Comparison of ENCODE assay signal across 13 mouse cellular contexts in the genomic region with DNA sequence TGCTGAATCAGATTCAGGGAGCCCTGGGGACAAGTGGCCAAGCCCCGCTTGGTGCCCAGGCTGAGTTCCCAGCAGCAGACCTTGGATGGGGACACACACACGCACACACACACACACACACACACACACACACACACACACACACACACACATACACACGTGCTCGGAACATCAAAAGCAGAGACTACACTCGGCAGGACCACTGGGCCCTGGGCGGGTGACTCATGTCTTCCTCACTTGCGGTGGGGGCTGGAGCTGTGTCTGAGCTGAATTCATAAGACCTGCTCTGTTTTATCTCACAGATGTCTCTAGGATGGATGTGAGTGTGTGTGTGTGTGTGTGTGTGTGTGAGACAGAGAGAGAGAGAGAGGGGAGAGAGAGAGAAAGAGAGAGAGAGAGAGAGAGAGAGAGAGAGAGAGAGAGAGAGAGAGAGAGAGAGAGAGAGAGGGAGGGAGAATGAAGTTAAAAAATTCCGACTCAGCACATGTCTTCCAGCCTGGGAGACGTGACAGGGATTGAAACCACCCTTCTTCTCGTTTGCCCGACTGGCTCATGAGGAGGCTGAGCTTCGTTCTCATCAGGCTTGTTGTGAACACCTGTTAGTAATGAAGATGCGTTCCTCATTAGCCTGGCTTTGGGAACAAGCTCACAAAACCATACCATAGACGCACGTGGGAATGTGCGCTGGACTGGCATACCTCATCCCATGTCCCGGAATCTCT.
DNase-seq lines count a peak whose midpoint lies in the region; ATAC-seq lines count a peak whose summit lies in the region.
"Had no signal": no experiment of that assay in that cellular context is flagged by ENCODE, and none has a peak within 500 bp of the region (broad histone marks: within the 10 kb centered on the region; RNA-seq: fewer than 3 reads in every experiment).

No protein-coding gene starts in this region.

- no peaks in the 10 kb centered on the region for H3K27me3 ChIP-seq in hindbrain, embryonic 10.5 days (ENCODE audit: insufficient read depth, poor library complexity, severe bottlenecking)
- H3K27me3 ChIP-seq in hindbrain, embryonic 12.5 days: no peaks in the 10 kb centered on the region
- no peaks in the 10 kb centered on the region for H3K27me3 ChIP-seq in midbrain, embryonic 10.5 days (ENCODE audit: low read depth, poor library complexity, severe bottlenecking)
- no peaks in the 10 kb centered on the region for H3K27me3 ChIP-seq in midbrain, embryonic 16.5 days (ENCODE audit: control insufficient read depth, insufficient read depth, low read depth, low read length)
- H3K27me3 ChIP-seq in midbrain, embryonic 14.5 days (ENCODE audit: control insufficient read depth, insufficient read depth, low read length): no peaks in the 10 kb centered on the region
- H3K27me3 ChIP-seq in forebrain, embryonic 14.5 days (replicated peaks; ENCODE audit: control insufficient read depth, insufficient read depth, low read length): no peaks in the 10 kb centered on the region

- no peak overlapping the region for H3K4me3 ChIP-seq in hindbrain, embryonic 10.5 days
- no peak overlapping the region for H3K4me3 ChIP-seq in hindbrain, embryonic 12.5 days
- no peak overlapping the region for H3K4me3 ChIP-seq in midbrain, embryonic 10.5 days
- no peak overlapping the region for H3K4me3 ChIP-seq in midbrain, embryonic 16.5 days (ENCODE audit: low read depth, low read length)
- no peak overlapping the region for H3K4me3 ChIP-seq in midbrain, embryonic 14.5 days (replicated peaks; ENCODE audit: low read depth, low read length)
- no peak overlapping the region for H3K4me3 ChIP-seq in forebrain, embryonic 14.5 days (ENCODE audit: low read depth, low read length)

- peak overlapping the region; percentile 47; the same call in 1 of the 2 replicates for H3K27ac ChIP-seq in hindbrain, embryonic 10.5 days
- H3K27ac ChIP-seq in hindbrain, embryonic 12.5 days: no peak overlapping the region
- peak overlapping the region; percentile 39 for H3K27ac ChIP-seq in midbrain, embryonic 10.5 days (replicated peaks)
- no peak overlapping the region for H3K27ac ChIP-seq in midbrain, embryonic 16.5 days (ENCODE audit: low read length)
- 0 out of 2 replicates have a peak overlapping the region, but pooled peaks have one; percentile 45 for H3K27ac ChIP-seq in midbrain, embryonic 14.5 days (replicated peaks; ENCODE audit: low read depth, low read length)
- no peak overlapping the region for H3K27ac ChIP-seq in forebrain, embryonic 14.5 days (ENCODE audit: low read depth, low read length)

- 75% methylated on average over 17 of the region's 17 CpGs for WGBS in hindbrain, embryonic 10.5 days
- WGBS in hindbrain, embryonic 12.5 days: 64% methylated on average over 17 of the region's 17 CpGs
- 79% methylated on average over 17 of the region's 17 CpGs for WGBS in midbrain, embryonic 10.5 days
- WGBS in midbrain, embryonic 16.5 days: 63% methylated on average over 16 of the region's 17 CpGs
- WGBS in midbrain, embryonic 14.5 days: 67% methylated on average over 17 of the region's 17 CpGs
- 49% methylated on average over 17 of the region's 17 CpGs for WGBS in forebrain, embryonic 14.5 days

- H3K9me3 ChIP-seq in hindbrain, embryonic 10.5 days: no peaks in the 10 kb centered on the region
- peaks cover 7% of the 10 kb centered on the region; the same call in 1 of the 2 replicates for H3K9me3 ChIP-seq in hindbrain, embryonic 12.5 days (replicated peaks)
- no peaks in the 10 kb centered on the region for H3K9me3 ChIP-seq in midbrain, embryonic 10.5 days (replicated peaks)
- no peaks in the 10 kb centered on the region for H3K9me3 ChIP-seq in midbrain, embryonic 16.5 days (replicated peaks; ENCODE audit: control insufficient read depth, low read length, poor library complexity, severe bottlenecking)
- H3K9me3 ChIP-seq in midbrain, embryonic 14.5 days (ENCODE audit: control insufficient read depth, low read length): no peaks in the 10 kb centered on the region
- H3K9me3 ChIP-seq in forebrain, embryonic 14.5 days (replicated peaks; ENCODE audit: control insufficient read depth, low read length): no peaks in the 10 kb centered on the region
- H3K9me3 ChIP-seq: G1E had no signal

- no peak overlapping the region for H3K4me2 ChIP-seq in hindbrain, embryonic 12.5 days (replicated peaks)
- no peak overlapping the region for H3K4me2 ChIP-seq in midbrain, embryonic 16.5 days (ENCODE audit: low read length)
- no peak overlapping the region for H3K4me2 ChIP-seq in midbrain, embryonic 14.5 days (ENCODE audit: low read length)
- H3K4me2 ChIP-seq in forebrain, embryonic 14.5 days (ENCODE audit: low read length): no peak overlapping the region

- H3K36me3 ChIP-seq in hindbrain, embryonic 10.5 days: peaks cover 33% of the 10 kb centered on the region
- H3K36me3 ChIP-seq in hindbrain, embryonic 12.5 days: 0 out of 2 replicates have a peak, but pooled peaks cover 4% of the 10 kb centered on the region
- peaks cover 63% of the 10 kb centered on the region for H3K36me3 ChIP-seq in midbrain, embryonic 10.5 days
- H3K36me3 ChIP-seq in midbrain, embryonic 16.5 days (ENCODE audit: control insufficient read depth, insufficient read depth, low read length): 0 out of 2 replicates have a peak, but pooled peaks cover 2% of the 10 kb centered on the region
- H3K36me3 ChIP-seq in midbrain, embryonic 14.5 days (ENCODE audit: control insufficient read depth, insufficient read depth, low read length): no peaks in the 10 kb centered on the region
- no peaks in the 10 kb centered on the region for H3K36me3 ChIP-seq in forebrain, embryonic 14.5 days (ENCODE audit: control insufficient read depth, insufficient read depth, low read length)
- H3K36me3 ChIP-seq: G1E had no signal

- peaks cover 52% of the 10 kb centered on the region for H3K4me1 ChIP-seq in hindbrain, embryonic 10.5 days (replicated peaks)
- H3K4me1 ChIP-seq in hindbrain, embryonic 12.5 days: peaks cover 31% of the 10 kb centered on the region
- H3K4me1 ChIP-seq in midbrain, embryonic 10.5 days: peaks cover 52% of the 10 kb centered on the region
- H3K4me1 ChIP-seq in midbrain, embryonic 16.5 days (ENCODE audit: control insufficient read depth, insufficient read depth, low read length): peaks cover 14% of the 10 kb centered on the region; the same call in 1 of the 2 replicates
- H3K4me1 ChIP-seq in midbrain, embryonic 14.5 days (ENCODE audit: control insufficient read depth, insufficient read depth, low read length): peaks cover 4% of the 10 kb centered on the region; the same call in 1 of the 2 replicates
- H3K4me1 ChIP-seq in forebrain, embryonic 14.5 days (ENCODE audit: control insufficient read depth, insufficient read depth, low read length): no peaks in the 10 kb centered on the region; the same call in 1 of the 2 replicates

- DNase-seq in hindbrain, embryonic 10.5 days (ENCODE audit: low spot score): no peak
- no peak for DNase-seq in midbrain, embryonic 10.5 days (ENCODE audit: low spot score)
- peak; percentile 62 for DNase-seq in adrenal gland, postnatal 10 days
- DNase-seq in midbrain, embryonic 14.5 days: no peak
- DNase-seq in cerebellum, postnatal 14 days: no peak
- DNase-seq in forebrain, embryonic 14.5 days (ENCODE audit: low spot score): no peak
- DNase-seq: B cell, adult 2 months; kidney, adult 11 months; kidney, postnatal 4 days had no signal

- no peak overlapping the region for H3K9ac ChIP-seq in hindbrain, embryonic 12.5 days
- no peak overlapping the region for H3K9ac ChIP-seq in midbrain, embryonic 16.5 days (ENCODE audit: low read depth, low read length)
- no peak overlapping the region for H3K9ac ChIP-seq in midbrain, embryonic 14.5 days (replicated peaks; ENCODE audit: low read length)
- no peak overlapping the region for H3K9ac ChIP-seq in forebrain, embryonic 14.5 days (ENCODE audit: low read length)

- ATAC-seq in hindbrain, embryonic 12.5 days (ENCODE audit: low FRiP score): no peak
- ATAC-seq in midbrain, embryonic 16.5 days: no peak
- no peak for ATAC-seq in midbrain, embryonic 14.5 days (ENCODE audit: low FRiP score, low TSS enrichment)
- no peak for ATAC-seq in forebrain, embryonic 14.5 days
- ATAC-seq: activated CD4-positive, CD25-positive, alpha-beta regulatory T cell, adult 4 months had no signal

Comparison
In these comparisons a context has a peak if more than half of its experiments do, and no peak if none do; other contexts are left out.
1. H3K27ac ChIP-seq: peak in hindbrain, embryonic 10.5 days (single experiment), midbrain, embryonic 10.5 days (single experiment) and midbrain, embryonic 14.5 days (single experiment); none in hindbrain, embryonic 12.5 days (single experiment), midbrain, embryonic 16.5 days (single experiment) and forebrain, embryonic 14.5 days (single experiment).